Mouse (Mus musculus) layer of hippocampus, adult 18-20 months (tissue): ENCODE results near the gene Ciao2a. TPM values are rescaled to one million over a fixed set of nuclear protein-coding genes. Genes with fewer than 3 reads are reported as not detected.

Experiments
- total RNA-seq, 2 experiments: library from RNA; stranded (reverse); gene quantifications; 2 replicates each; pipeline ENCODE4 v1.2.3; 2021

The Ciao2a gene
- total RNA-seq, 2 experiments from 2014 or later, result 29.4 to 30.5 TPM

Other genes with a start within 250 kb of the Ciao2a start
- not detected for gene Pclaf, start 236.4 kb upstream of the Ciao2a start, total RNA-seq
- 10 to 100 TPM; 36.9 to 42.2 TPM for gene Trip4, start 217.8 kb upstream of the Ciao2a start, total RNA-seq
- gene Csnk1g1, start 217.7 kb upstream of the Ciao2a start, total RNA-seq, result 10 to 100 TPM; 38.1 to 40.1 TPM
- gene Ppib, start 66.4 kb upstream of the Ciao2a start, total RNA-seq, result 100 to 1,000 TPM; 195 to 196 TPM
- 1 to 10 TPM; 5.9 to 6.1 TPM for gene Snx22, start 56.9 kb upstream of the Ciao2a start, total RNA-seq
- gene Snx1, start within 50 bp of the Ciao2a start, total RNA-seq, result 10 to 100 TPM; 91.8 to 94.8 TPM
- under 1 TPM; 0.76 to 0.92 TPM for gene Dapk2, start 31.6 kb downstream of the Ciao2a start, total RNA-seq
- gene Herc1, start 223.8 kb downstream of the Ciao2a start, total RNA-seq, result 100 to 1,000 TPM; 100 to 109 TPM